Mouse (Mus musculus) intestine, postnatal 0 days (tissue): ENCODE results near the gene Bhlhe23. TPM values are rescaled to one million over a fixed set of nuclear protein-coding genes. Genes with fewer than 3 reads are reported as not detected.

ENCODE experiments used
- ATAC-seq: fragments of 200-750 bp; cut with Nextera tagmentation; 2 replicates; pipeline ENCODE4 v1.8.0; 2017; ENCODE audit warnings: mild to moderate bottlenecking, moderate TSS enrichment, moderate library complexity
- H3K27ac ChIP-seq: fragments of 300-500 bp; sonication (generic); 2 replicates; pipeline ENCODE4 v1.5.1; 2014; ENCODE audit warnings: mild to moderate bottlenecking, low read depth, low read length, moderate library complexity
- H3K27me3 ChIP-seq: fragments of 300-500 bp; sonication (generic); replicated peaks from 2 replicates; pipeline ENCODE4 v1.6.1; 2014; ENCODE audit warnings: low read length, mixed read lengths; ENCODE audit not compliant: control insufficient read depth, insufficient read depth
- H3K36me3 ChIP-seq: fragments of 300-500 bp; sonication (generic); 2 replicates; pipeline ENCODE4 v1.6.1; 2014; ENCODE audit warnings: mild to moderate bottlenecking, moderate library complexity; ENCODE audit not compliant: control insufficient read depth, insufficient read depth
- H3K4me1 ChIP-seq: fragments of 300-500 bp; sonication (generic); replicated peaks from 2 replicates; pipeline ENCODE4 v1.6.1; 2014; ENCODE audit warnings: antibody characterized with exemption, low read length, mixed read lengths; ENCODE audit not compliant: control insufficient read depth, insufficient read depth
- H3K4me2 ChIP-seq: fragments of 300-500 bp; sonication (generic); replicated peaks from 2 replicates; pipeline ENCODE4 v1.6.1; 2014; ENCODE audit warnings: low read depth, mild to moderate bottlenecking, moderate library complexity
- H3K4me3 ChIP-seq: fragments of 300-500 bp; sonication (generic); 2 replicates; pipeline ENCODE4 v1.5.1; 2014; ENCODE audit warnings: low read depth, low read length
- H3K9ac ChIP-seq: fragments of 300-500 bp; sonication (generic); 2 replicates; pipeline ENCODE4 v1.6.1; 2014; ENCODE audit warnings: mild to moderate bottlenecking, low read depth, low read length
- H3K9me3 ChIP-seq: fragments of 300-500 bp; sonication (generic); 2 replicates; pipeline ENCODE4 v1.6.1; 2016; ENCODE audit warnings: mixed run types; ENCODE audit not compliant: control insufficient read depth
- CTCF ChIP-seq: sonication (generic); IDR thresholded peaks from 2 replicates; pipeline ENCODE4 v1.5.1; 2016; ENCODE audit warnings: low read depth, mild to moderate bottlenecking, control low read depth, antibody characterized with exemption, moderate library complexity
- WGBS: fragments of 180-500 bp; shearing (Covaris S2); extraction: QIAGEN DNeasy Blood & Tissue Kit; methylation state at CpG from one replicate; pipeline ENCODE4 v1.1.7; 2014; 5-methylcytosine and 5-hydroxymethylcytosine counted together
- polyA plus RNA-seq: library from polyadenylated mRNA; unstranded; fragments of >200 nt; fragmentation: Nextera tagmentation; extraction: Ambion mirVana; gene quantifications from 2 replicates; pipeline ENCODE4 v1.2.1, GENCODE M21; 2015

Bhlhe23 gene
- polyA plus RNA-seq, 1 experiment from 2014 or later: not detected

DNA sequence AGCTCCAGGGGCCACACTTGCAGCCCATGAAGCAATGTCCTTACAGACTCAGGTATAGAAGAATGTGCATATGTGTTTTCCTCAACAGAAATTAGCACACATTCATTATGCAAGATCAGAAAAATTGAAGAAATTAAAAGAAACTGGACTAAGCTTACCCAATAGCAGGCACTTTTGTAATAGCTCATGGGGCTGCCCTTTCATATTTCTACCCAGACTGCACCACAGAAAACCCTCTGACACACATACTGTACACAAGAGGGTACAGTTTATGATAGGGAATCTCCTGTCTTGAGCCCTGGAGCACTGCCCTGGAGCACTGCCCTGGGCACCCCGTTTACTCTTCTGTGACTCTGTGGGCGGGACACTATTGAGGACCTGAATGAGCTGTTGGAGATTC is 38.7 kb downstream of the Bhlhe23 start:
- no peak for ATAC-seq
- H3K4me1 ChIP-seq: no peaks in the 10 kb centered on the region
- WGBS: 74% methylated on average over 2 of the region's 2 CpGs

DNA sequence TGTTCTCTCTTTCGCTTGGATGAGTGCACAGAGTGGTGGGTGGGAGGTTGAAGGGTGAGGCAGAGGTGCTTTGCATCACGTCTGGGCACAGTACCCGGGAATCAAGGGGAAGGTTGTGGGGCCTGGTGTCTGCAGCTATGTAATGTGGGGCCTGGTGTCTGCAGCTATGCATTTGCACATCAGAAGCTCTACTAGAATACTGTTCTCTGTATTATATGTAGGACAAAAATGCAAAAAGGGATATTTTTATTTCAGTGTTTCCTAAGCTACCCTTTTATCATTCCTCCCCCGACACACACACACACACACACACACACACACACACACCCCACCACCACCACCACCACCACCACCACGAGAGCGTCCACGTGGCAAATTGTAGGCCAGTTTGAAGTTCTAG is 41.5 kb downstream of the Bhlhe23 start:
- Histone ChIP-seq H3K27ac (no peak overlapping the region), H3K9me3 (no peaks in the 10 kb centered on the region), H3K4me2 (no peak overlapping the region), H3K27me3 (no peaks in the 10 kb centered on the region), H3K4me1 (no peaks in the 10 kb centered on the region), H3K4me3 (no peak overlapping the region), H3K9ac (no peak overlapping the region), H3K36me3 (no peaks in the 10 kb centered on the region)
- ATAC-seq: no peak
- TF ChIP-seq CTCF: no peak
- 85% methylated on average over 7 of the region's 7 CpGs for WGBS

More for the DNA sequence above, 38.7 kb downstream of the Bhlhe23 start:
- Histone ChIP-seq H3K27me3 (no peaks in the 10 kb centered on the region), H3K4me3 (no peak overlapping the region), H3K4me2 (no peak overlapping the region), H3K36me3 (no peaks in the 10 kb centered on the region), H3K9me3 (no peaks in the 10 kb centered on the region), H3K27ac (no peak overlapping the region), H3K9ac (no peak overlapping the region)
- TF ChIP-seq CTCF: no peak

DNA sequence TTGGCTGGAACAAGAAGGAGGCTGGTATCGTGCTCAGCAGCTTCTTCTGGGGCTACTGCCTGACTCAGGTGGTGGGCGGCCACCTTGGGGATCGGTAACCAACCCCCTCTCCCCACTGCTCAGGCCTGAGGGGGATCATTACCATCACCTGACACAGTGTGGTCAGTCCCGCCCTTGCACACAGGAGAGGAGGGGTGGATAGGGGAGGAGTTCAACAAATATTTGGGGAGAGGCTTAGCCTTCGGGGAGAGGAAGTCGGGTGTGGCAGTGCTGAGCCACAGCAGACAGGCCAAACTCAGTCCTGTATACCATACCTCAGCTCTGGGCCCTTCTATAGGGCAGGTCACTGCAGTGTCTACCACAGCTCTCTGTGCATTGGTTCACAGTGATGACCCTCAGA is 44.7 kb downstream of the Bhlhe23 start:
- H3K4me3 ChIP-seq: no peak overlapping the region
- H3K9ac ChIP-seq: no peak overlapping the region
- no peak for ATAC-seq
- no peaks in the 10 kb centered on the region for H3K27me3 ChIP-seq
- H3K4me2 ChIP-seq: no peak overlapping the region
- H3K27ac ChIP-seq: no peak overlapping the region
- H3K4me1 ChIP-seq: no peaks in the 10 kb centered on the region
- H3K9me3 ChIP-seq: no peaks in the 10 kb centered on the region
- no peaks in the 10 kb centered on the region for H3K36me3 ChIP-seq
- TF ChIP-seq CTCF: no peak
- 35% methylated on average over 6 of the region's 6 CpGs for WGBS

DNA sequence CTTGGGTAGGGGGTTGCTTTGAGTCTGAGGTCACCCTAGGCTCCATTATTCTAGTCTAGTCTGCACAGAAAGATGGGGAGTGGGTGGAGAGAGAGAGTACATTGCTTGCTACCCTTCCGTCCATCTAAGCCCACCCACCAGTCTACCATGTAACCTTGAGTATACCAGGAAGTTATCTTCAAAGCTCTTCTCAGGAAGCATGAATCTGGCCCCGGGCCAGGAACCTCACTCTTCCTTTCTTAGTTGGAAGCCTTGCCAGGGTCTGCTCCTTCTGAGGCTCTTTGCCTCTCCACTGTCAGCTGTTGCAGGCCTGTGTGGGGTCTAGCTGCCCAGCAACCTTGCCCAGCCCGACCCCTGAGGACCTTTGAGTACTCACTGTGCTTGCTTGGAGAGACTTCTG is 45.7 kb downstream of the Bhlhe23 start:
- Histone ChIP-seq H3K27me3 (no peaks in the 10 kb centered on the region), H3K36me3 (no peaks in the 10 kb centered on the region), H3K27ac (no peak overlapping the region), H3K4me1 (no peaks in the 10 kb centered on the region), H3K4me2 (no peak overlapping the region), H3K4me3 (no peak overlapping the region), H3K9me3 (no peaks in the 10 kb centered on the region), H3K9ac (no peak overlapping the region)
- no peak for ATAC-seq
- TF ChIP-seq CTCF: no peak
- WGBS: 65% methylated on average over 3 of the region's 3 CpGs

DNA sequence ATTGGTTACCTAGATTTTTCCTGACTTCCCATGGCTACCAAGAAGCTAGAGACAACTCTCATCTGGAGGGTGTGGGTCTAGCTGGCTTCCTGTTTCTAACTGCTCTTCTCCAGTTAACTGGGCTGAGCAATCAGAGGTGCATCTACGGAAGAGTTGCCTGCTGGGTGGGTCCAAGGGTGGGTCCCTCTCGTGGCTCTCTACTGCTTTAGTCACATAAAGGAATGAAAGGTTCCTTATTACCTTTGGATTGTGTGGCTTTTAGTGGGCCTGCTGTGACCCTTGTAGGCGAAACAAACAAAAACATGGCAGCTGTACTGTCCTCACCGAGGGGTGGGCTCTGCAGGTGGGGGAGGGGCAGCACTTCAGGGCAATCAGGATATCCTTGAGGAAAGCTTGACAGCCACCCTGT is 49.1 kb downstream of the Bhlhe23 start:
- Histone ChIP-seq H3K9ac (no peak overlapping the region), H3K4me1 (0 out of 2 replicates have a peak, but pooled peaks cover 2% of the 10 kb centered on the region), H3K36me3 (peaks cover 11% of the 10 kb centered on the region; the same call in 1 of the 2 replicates), H3K4me3 (no peak overlapping the region), H3K9me3 (no peaks in the 10 kb centered on the region), H3K4me2 (no peak overlapping the region), H3K27me3 (no peaks in the 10 kb centered on the region), H3K27ac (0 out of 2 replicates have a peak overlapping the region, but pooled peaks have one; percentile 35)
- WGBS: 41% methylated on average over 4 of the region's 4 CpGs
- peak; percentile 30; the same call in 1 of the 2 replicates for ATAC-seq
- no peak for TF ChIP-seq CTCF

DNA sequence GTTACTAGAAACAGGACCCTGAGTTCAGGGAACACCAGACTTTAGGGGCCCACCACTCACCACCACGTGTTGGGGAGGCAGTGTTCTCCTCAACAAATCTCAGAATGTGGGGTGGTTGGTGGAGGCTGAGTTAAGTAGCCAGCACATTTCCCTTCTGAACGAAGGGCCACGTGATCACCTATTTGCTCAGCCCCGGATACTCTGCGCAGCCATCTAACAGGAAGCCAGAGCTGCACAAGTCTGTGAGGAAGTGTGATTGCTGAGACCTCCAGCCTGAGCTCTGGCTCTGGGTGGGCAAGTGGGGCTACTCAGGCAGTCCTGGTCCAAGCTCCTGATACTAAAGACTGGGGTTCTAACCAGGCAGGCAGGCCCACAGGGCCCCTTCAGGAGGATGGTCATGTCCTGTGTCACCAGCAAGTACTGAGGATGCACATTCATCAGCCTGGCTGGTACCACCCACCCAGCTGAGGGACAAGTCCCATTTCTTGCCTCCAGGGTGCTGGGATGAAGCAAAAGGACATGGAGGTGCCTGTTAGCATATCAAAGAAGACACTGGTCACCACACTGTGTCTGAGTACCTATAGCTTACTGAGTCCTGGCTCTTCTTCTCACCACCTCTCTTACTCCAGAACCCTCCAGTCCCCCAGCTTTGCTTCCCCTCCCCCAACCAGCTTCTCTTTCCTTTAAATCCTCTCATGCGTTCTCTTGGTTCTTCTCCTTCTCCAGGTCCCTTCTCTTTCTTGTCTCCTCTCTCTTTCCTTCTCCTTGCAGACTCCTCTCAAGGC is 49.9 kb downstream of the Bhlhe23 start:
- no peak overlapping the region for H3K4me3 ChIP-seq
- H3K9ac ChIP-seq: no peak overlapping the region
- H3K9me3 ChIP-seq: no peaks in the 10 kb centered on the region
- ATAC-seq: no peak
- TF ChIP-seq CTCF: no peak
- H3K4me1 ChIP-seq: 0 out of 2 replicates have a peak, but pooled peaks cover 2% of the 10 kb centered on the region
- H3K27ac ChIP-seq: peak overlapping the region; percentile 35; the same call in 1 of the 2 replicates
- no peaks in the 10 kb centered on the region for H3K27me3 ChIP-seq
- 61% methylated on average over 6 of the region's 6 CpGs for WGBS
- H3K4me2 ChIP-seq: peak overlapping the region; percentile 24; the same call in 1 of the 2 replicates
- peaks cover 16% of the 10 kb centered on the region for H3K36me3 ChIP-seq
